Mouse (Mus musculus): ENCODE results near the gene Cmklr1.

Cmklr1 gene

DNA sequence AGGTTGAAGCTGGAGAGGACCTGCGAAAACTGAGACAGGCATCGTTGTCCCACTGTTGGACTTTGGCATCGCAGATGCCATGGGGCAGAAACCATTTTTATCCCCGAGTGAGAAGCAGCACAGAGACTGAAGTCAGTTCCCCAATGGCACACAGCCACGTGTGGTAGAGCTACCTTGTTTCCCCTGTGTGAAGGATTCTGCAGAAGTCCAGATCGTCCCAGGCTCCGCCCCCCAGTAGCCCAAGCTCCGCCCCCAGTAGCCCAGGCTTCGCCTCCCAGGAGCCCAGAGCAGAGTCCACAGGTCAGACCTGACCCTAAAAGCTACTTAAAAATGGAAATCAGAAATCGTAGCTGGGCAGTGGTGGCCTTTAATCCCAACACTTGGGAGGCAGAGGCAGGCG, 4.0 kb upstream of the Cmklr1 start:
- DNase-seq (ENCODE audit: extremely low read depth, low read depth, low spot score), result no peak

DNA sequence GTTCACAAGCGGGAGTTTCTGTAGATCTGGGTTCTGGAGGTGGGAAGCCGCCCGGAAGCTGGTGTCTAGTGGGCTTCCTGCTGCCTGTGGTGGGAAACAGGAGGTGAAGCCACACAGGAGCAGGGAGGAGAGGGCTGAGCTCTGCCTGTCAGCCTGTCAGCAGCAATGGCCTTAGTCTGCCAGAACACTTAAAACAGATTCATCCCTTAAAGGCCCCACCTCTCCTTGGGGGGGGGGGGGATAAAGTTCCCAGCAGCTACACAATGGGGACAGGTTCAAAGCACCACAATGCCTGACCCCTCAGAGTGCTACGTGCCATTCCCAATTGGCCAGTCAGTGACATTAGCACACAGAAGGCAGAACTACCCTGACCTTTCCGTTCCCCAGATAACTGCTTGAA, 2.0 kb upstream of the Cmklr1 start:
- no peak for DNase-seq (ENCODE audit: extremely low read depth, low read depth, low spot score)

DNA sequence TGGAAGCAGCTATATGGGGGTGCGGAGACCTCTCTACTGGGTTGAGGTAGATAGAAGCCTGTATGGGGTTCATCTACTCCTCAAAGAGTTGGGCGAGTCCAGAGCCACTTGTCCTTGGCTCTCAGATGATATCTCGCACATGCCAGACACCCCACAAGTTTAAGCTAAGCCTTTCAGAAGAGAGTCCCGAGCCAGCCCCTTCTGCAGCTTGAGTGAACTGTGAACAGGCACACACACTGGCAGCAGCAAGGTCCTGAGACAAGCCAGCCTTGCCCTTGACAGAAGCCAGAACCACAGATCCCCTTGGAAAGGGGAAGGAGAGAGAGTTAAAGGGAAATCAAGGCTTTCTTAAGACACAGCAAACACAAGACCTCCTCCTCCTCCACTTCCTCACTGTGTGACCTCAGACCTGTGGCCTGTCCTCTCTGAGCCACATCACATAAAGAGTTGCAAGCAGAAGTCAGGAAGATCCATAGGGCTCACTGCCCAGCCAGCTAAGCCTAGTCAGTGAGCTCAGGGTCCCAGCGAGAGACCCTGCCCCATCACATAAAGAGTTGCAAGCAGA, 1.5 kb downstream of the Cmklr1 start:
- DNase-seq (ENCODE audit: extremely low read depth, low read depth, low spot score), result no peak

DNA sequence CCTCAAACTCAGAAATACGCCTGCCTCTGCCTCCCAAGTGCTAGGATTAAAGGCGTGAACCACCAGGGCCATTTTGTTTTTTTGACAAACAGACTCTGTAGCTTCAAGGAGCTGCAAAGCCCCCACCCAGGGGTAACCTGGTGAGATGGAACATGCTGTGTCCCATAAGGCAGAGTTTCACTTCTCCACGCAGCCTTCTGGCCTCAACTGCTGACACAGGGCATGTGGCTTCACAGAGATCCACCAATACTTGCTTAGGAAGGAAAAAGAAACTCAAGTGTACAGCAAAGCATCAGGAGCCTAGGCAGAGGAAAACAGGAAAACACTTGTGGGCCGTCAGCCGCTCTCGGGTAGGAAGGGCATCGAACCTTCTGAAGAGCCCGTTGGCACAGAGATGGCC, 3.1 kb downstream of the Cmklr1 start:
- no peak for DNase-seq (ENCODE audit: extremely low read depth, low read depth, low spot score)

DNA sequence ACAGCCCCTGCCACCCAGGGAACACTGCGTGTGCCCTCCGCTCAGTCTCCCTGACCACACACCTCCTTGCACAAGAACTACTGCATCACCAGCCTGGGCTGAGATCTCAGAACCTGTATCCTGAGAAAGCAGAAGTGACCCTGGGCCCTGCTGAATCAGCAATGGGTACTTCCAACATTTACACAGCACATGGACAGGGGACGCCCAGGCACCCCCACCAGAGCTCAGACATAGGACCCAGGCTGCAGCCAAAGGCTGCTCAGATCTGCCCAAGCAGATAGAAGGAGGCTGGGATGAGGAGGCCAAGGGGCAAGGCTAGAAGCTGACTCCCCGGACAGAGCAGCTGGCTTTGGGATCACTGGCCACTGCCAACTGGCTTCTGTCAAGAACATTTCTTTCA, 5.7 kb downstream of the Cmklr1 start:
- DNase-seq (ENCODE audit: extremely low read depth, low read depth, low spot score), result no peak

DNA sequence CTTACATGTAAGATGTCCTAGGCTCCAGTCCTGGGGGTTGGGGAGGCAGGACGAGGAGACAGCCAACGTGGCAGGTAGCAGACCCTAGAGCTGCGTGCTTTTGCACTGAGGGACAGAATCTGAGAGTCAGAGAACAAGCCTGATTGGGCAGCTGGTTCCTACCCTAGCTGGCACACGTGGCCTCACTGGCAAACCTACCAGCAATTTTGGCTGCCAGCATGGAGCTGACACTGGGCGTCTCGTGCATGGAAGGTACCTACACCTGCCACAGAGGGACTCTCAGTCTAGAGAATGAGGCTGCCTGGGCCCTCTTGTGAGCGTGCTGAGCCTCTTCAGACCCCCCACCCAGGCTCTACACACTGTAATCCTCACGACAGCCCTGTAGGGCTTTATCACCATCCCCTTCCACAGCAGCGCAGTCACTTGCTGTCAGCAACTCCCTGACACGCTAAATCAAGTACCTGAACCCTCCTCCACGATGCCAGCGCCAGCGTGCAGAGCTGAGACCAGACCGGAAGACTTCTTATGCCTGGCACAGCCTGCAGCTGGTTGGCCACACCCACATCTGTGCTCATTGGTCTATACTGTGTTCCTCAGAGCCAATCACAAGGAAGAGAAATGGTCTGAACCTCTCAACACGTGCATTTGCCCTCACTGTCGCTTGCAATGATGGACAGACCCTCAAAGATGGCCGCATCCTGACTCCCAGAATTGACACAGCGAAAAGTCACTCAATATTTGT, 6.9 kb downstream of the Cmklr1 start:
- DNase-seq (ENCODE audit: extremely low read depth, low read depth, low spot score), result no peak

DNA sequence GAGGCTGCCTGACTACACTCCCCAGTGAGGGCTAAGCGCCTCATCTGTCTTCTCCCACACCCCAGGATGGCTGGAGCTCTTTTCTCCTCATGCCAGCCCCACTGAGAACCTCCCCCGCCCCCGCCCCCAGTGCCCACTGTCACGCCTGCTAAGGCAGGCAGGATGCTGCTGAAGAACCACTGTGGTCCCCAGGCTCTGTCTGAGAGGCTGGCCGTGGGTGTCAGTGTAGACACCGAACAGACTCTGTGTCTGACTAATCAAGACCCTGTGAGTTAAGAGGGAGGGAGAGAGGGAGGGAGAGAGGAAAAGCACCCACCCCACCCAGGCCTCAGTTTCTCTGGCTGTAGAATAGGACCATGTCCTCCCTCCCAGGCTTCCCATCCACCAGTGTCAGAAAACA, 9.2 kb downstream of the Cmklr1 start:
- DNase-seq (ENCODE audit: extremely low read depth, low read depth, low spot score), result no peak

DNA sequence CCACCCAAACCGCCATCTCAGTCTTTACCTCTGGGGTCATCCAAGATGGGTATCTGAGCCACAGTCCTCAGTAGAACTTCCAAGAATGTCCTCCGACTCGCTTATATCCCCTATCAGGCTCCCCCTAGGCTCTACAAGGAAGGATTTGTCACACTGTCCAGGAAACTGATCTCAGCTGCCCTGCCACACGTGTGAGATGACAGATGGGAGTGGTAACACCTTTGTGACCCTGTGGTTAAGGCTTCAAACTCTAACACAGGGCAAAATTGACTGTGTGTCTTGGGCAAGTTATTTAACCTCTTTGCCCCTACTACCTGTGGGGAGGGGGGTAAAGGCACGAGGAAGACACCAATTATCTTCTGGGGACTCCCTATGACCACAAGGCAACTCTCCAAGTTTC, 11.1 kb downstream of the Cmklr1 start:
- no peak for DNase-seq (ENCODE audit: extremely low read depth, low read depth, low spot score)

DNA sequence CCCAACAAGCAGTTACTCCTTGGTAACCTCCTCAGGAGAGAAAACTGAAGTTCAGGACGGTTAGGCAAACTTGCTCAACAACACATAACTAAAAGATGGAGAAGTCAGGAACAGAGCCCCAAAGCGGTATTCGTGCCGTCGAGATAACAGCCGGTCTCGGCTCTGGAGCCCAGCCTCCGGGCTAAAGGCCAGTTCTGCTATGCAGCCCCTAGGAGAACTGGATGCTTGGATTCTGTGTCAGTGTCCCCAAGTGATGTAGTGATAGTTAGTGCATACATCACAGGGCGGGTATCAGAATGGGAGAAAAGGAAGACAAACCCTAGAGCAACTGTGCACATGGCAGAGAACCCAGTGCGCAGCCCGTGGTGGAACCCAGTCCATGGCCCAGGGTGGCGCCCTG, 12.2 kb downstream of the Cmklr1 start:
- DNase-seq (ENCODE audit: extremely low read depth, low read depth, low spot score), result no peak

DNA sequence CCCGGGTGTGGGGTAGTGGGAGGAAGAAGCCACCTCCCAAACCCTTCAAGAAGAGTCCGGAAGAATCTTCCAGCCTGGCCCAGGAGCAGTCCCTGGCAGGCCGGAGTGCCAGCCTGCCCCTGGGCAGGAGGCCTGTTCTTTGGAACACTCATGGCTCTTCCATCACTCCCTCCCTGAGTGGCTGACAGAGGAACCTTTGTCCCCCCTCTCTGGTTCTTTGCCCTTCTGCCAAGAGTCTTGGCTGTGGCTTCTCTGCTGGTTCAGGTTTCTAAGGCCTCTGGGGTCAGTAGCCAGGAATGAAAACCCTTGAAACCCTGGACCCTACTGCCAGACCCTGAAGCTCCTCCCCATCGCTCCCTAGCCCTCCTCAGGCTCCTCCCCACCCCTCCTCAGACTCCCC, 12.6 kb downstream of the Cmklr1 start:
- DNase-seq (ENCODE audit: extremely low read depth, low read depth, low spot score), result no peak

DNA sequence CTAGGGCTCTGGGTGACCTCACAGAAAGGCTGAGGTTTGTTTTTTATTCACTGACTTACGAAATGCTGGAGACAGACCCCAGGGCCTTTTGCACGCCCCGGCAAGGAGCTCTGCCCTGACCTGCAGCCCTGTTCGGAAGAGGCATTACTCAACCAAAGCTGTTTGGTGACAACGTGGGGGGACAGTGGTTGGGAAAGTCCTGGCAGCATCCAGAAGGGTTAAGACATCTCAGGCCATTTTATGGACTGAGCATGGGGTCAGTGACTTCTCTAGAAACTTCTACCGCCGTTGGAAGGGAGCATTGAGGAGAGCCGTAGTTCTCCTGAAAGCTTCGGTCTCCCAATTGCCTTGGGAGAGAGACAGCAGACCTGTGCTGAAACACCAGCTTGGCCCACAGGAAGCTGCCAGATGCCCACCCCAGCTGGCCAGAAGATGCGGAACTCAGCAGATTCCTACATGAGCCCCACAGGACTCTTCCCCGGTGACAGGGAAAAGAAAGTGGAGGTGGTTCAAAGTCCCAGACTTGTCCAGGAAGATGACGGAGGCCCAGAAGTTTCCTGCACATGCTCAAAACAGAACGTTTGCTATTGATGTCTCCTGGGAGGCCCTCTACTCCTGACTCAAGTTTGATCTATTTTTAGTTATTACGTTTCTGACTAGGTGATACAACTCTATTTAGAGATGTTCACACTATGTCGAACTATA, 14.2 kb downstream of the Cmklr1 start:
- DNase-seq (ENCODE audit: extremely low read depth, low read depth, low spot score), result peak; percentile 54

DNA sequence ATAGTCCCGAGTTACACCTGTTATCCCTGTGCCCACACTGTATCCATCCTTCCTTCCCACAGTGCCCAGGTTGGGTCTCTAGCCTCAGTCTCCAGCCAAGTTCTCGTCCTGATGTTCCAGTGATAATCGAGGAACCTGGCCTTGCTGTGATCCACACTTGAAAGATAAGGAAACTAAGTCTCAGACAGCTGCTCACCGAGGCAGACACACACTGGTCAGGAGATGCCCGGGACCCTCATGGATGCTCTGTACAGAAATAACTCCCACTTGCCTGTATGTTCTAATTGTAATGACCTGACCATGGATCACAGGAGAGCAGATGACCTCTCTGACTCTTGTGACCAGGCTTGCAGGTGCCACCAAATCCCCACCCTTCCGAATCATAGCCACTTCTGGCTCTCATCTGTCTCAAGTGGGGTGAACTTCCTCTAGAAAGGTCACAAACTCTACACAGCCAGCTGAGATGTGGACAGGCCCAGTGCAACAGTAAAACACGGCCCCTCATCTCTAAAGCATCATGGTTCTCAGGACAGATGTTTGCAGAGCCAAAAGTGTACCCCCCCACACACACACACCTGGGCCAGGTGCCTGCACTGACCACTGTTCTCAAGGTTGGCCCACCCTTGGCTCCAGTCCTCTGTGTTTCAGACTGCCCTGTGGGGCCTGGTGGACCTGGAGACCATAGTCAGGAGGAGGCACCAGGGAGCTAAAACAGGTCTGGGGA, 15.2 kb downstream of the Cmklr1 start:
- DNase-seq (ENCODE audit: extremely low read depth, low read depth, low spot score), result no peak

DNA sequence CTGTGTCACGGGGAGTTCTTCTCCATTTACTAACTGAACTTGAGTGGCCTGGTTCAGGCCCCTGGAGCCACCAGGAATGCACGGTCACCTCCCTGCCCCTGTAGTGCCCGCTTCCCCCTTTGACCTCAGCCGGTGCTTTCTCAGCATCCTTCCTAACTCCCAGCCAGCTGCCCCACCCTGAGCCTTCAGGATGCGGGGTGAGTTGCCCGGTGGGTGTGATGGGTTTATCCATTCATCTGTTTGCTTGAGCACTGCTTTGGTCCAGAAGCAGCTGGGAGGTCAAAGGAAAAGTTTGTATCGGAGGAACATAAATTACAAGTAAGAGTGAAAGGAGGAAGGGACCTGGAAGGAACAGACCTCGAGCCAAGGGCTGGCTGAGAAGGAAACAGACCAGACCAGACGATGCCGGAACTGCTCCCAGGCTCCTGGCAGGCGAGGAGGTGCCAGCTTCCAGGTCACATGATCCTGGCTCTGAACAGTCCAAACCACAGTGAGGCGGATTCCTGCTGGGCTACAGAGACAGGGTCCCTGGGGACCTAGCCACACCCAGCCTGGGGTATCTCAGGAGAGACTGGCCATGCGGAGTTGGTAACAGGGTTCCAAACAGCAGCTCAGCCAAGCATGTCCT, 16.1 kb downstream of the Cmklr1 start:
- DNase-seq (ENCODE audit: extremely low read depth, low read depth, low spot score), result no peak

DNA sequence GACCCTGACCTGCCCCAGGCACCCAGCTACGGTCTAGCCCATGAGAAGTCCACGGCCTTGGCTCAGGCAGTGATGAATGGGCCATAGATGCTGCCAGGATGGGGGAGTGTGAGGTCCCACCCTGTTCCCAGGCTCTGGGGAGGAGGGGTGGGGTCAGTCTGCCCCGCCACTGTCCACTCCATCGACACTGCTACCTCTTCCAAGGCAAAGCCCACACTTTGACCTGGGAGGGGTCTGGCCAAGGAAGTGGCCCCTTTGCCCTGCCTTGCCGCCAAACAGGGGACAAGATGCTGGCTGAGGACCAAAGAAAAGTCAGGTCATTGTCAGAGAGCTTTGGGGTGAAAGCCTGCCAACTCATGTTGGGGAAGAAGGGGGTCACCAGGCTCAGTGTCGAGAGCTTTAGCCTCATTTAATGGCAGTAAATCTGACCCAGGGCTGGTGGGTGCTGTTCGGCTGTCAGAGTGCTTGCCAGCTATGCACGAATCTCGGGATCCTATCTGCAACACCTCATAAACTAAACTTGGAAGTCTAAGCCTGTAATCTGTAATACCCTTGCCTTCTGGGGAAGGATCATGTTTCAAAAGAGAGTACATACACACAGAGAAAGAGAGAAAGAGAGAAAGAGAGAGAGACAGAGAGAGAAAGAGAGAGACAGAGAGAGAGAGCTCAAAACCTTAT, 17.1 kb downstream of the Cmklr1 start:
- DNase-seq (ENCODE audit: extremely low read depth, low read depth, low spot score), result no peak

DNA sequence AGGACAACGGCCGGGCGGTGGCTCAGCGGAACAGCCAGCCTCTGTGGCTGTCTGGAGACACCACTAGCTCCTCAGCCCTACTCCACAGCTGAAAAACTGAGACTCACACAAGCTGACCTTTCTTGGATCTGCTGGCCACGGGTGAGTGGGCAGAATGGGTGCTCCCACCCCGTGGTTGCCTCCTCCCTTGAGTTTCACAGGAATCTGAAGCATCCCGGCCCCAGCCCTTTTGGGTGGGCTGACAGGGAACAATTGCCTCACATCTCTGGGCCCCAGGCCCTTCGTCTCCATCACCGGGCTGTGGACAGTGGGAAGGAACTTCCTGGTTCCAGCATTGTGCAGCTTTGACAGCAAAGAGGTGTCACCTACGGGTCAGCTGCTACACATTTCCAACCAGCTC, 20.1 kb downstream of the Cmklr1 start:
- no peak for DNase-seq (ENCODE audit: extremely low read depth, low read depth, low spot score)

DNA sequence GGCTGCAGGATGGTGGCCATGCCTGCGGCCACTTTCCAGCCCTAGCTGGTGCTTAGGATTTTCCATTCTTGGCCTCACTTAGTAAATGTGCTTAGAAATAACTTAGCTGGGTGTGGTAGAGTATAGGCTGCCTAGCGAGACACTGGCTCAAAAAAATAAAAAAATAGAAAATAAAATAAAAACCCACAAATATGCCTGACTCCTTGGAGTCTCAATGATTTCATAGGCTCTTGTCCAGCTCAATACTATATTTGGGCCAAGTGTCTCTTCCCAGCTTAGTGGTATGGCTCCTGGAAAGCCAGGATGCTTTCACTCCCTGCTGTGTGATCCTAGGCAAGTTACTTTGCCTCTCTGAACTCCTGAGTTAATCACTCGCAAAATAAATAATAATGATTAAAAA, 21.0 kb downstream of the Cmklr1 start:
- no peak for DNase-seq (ENCODE audit: extremely low read depth, low read depth, low spot score)

DNA sequence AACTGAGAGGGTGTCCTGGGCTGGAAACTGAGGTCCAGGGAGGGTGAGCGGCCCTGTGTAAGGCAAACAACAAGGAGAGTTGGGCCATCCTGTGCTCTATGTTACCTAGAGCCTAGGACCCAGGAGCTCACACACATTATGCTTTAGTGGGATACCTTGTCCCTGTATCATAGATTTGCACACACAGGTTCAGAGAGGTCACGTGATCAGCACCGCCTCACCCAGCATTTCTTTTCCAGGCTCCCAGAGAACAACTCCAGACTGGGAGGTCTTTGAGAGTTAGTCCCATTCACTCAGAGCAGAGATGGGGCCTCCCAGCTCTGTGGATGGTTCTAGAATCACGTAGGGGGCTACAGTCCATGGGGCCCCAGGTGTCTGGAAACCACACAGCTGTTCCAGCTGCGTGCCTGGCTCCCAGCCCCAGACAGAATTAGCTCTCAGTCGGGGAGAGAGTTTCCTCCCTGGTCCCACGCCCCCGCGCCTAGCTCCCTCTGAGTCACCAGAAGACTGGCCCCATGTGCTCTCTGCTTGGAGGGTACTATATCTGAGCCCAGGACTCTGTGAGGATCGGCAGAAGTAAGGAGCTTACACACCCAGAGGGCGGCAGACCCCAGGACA, 22.3 kb downstream of the Cmklr1 start:
- DNase-seq (ENCODE audit: extremely low read depth, low read depth, low spot score), result no peak

DNA sequence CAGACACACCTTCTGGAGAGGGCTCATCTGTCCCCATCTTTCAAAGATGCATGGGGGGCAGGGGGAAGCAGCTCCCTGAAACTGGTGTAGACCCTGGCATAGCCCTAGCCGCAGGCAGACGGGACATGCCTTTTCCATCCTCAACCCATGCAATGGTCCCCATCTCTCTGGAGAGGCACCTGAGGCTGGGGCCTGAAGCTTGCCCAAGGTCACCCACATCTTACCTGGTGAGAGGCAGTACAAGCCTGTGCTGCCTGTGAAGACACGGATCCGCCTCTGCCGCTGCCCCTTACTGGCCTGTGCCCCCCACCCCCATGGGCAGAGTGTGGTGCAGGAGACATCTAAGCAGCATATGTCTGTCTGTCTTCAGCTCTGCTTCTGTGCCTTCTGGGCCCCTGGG, 23.2 kb downstream of the Cmklr1 start:
- DNase-seq (ENCODE audit: extremely low read depth, low read depth, low spot score), result no peak

DNA sequence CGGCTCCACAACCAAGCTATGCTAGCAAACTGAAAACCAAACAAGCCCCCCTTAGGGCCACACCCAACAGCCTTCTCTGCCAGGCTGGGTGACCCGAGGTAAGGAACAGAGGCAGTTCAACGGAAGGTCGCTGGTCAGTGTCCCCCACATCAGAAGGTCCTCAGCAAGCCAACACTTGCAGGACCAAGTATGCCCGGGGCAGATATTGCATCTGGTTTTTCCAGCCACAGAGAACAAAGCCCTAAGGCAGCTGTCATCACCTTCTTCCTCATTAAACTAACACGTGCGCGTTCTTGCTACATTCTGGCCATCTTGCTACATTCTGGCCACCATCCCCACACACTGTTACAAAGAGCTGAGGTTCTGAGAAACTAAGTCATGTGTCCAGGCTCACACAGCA, 23.9 kb downstream of the Cmklr1 start:
- DNase-seq (ENCODE audit: extremely low read depth, low read depth, low spot score), result peak; percentile 71

DNA sequence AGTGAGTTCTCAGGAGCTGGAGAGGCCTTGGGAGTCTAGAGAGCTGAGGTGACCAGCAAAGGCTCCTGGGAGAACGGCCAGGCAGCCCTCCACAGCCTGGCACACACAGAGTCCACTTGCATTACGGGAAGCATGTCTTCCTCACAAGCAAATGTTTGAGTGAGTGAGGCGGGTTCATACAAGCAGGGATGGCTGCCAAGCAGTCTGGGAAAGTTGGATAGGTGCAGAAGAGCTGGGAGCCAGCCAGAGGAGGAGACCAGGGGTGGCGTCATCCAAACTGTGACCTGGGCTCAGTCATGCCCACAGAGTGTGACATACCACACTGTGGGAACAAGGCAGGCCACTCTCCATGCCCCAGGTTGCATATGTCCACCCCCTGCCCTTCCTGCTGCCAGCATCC, 25.2 kb downstream of the Cmklr1 start:
- DNase-seq (ENCODE audit: extremely low read depth, low read depth, low spot score), result no peak
